Mouse (Mus musculus) thymus, adult 2 months (tissue): ENCODE results near the gene Zfp184.

Experiments used
- CTCF ChIP-seq: fragments of 200-500 bp; IDR thresholded peaks from 2 replicates; pipeline ENCODE4 v1.5.1; 2012; ENCODE audit warnings: mild to moderate bottlenecking, control low read depth, low read length, moderate library complexity, borderline replicate concordance; ENCODE audit not compliant: control insufficient read depth, poor library complexity, insufficient read depth; ENCODE audit errors: extremely low read depth
- POLR2A ChIP-seq: fragments of 200-500 bp; IDR thresholded peaks from 2 replicates; pipeline ENCODE4 v1.6.1; 2012; ENCODE audit warnings: mild to moderate bottlenecking, low read length, control low read depth, moderate library complexity; ENCODE audit not compliant: control insufficient read depth, poor library complexity, insufficient read depth; ENCODE audit errors: extremely low read depth

DNA sequence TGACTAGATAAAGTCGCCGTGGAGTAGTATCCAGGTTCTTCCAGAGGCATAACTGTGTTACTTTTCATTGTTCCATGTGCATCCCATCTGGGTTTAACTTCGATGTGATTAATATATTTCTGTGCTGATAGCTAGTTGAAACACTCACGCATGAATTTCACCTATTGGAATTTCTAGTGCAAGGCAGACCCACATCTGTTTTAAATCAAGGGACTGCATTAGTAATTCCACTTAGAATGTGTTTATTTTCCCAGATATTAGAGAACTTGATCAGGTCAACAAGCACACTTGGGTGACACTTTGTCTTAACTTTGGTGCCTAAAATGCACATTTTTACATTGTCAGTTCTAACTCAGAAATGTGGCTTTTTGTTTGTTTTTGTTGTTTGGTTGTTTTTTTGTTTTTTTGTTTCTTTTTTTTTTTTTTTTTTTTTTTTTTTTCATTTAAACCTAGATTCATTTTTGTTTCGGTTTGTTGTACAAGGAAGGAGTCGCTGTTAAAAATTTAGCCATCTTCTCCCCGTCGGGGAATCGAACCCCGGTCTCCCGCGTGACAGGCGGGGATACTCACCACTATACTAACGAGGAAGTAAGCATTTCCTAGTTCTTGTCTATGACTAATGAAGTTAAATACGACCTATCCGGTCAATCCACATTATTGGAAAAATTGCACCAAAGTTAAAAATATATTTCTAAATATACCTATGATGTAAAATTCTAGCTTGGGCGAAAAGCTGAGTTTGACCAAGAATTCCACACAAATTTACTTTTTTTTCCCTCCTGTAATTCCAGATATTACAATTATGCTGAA is 9.7 kb upstream of the Zfp184 start:
- TF ChIP-seq POLR2A (no peak), CTCF (no peak)
